Mouse (Mus musculus): ENCODE measurements at regions not wholly inside any gene's neighbourhood (a gene's known extent, or its start where the extent isn't known, plus 50 kb on each side); places are given as distances from the start of the nearest gene placed in this dataset.

- ATAC-seq (replicated peaks; ENCODE audit: low FRiP score) (no peak), DNase-seq (ENCODE audit: low spot score) (no peak)
- no peak overlapping the region for H3K27ac ChIP-seq (ENCODE audit: low read depth, low read length)
- WGBS: 86% methylated on average over 3 of the region's 3 CpGs
- no peaks in the 10 kb centered on the region for H3K36me3 ChIP-seq (ENCODE audit: control insufficient read depth, insufficient read depth, low read length)
- no peaks in the 10 kb centered on the region for H3K9me3 ChIP-seq (ENCODE audit: control insufficient read depth, low read length)
- no peaks in the 10 kb centered on the region for H3K27me3 ChIP-seq (ENCODE audit: control insufficient read depth, insufficient read depth, low read length)
- no peak overlapping the region for H3K9ac ChIP-seq (ENCODE audit: low read length)
- H3K4me1 ChIP-seq (replicated peaks; ENCODE audit: control insufficient read depth, insufficient read depth, low read length): no peaks in the 10 kb centered on the region
- no peak overlapping the region for H3K4me2 ChIP-seq (ENCODE audit: low read depth, low read length, severe bottlenecking)
- no peak overlapping the region for H3K4me3 ChIP-seq (ENCODE audit: low read depth, low read length)
Measured at GRCm38 (mm10) chr14:36612860-36613259, 355.7 kb downstream of the Ccser2 start.

- ATAC-seq (replicated peaks; ENCODE audit: low FRiP score) (no peak), DNase-seq (ENCODE audit: low spot score) (no peak)
- WGBS: 51% methylated on average over 4 of the region's 4 CpGs
- no peaks in the 10 kb centered on the region for H3K27me3 ChIP-seq (ENCODE audit: control insufficient read depth, insufficient read depth, low read length)
- no peak overlapping the region for H3K27ac ChIP-seq (ENCODE audit: low read depth, low read length)
- no peak overlapping the region for H3K4me2 ChIP-seq (ENCODE audit: low read depth, low read length, severe bottlenecking)
- H3K4me1 ChIP-seq (replicated peaks; ENCODE audit: control insufficient read depth, insufficient read depth, low read length): no peaks in the 10 kb centered on the region
- no peak overlapping the region for H3K4me3 ChIP-seq (ENCODE audit: low read depth, low read length)
- H3K9me3 ChIP-seq (ENCODE audit: control insufficient read depth, low read length): no peaks in the 10 kb centered on the region
- no peaks in the 10 kb centered on the region for H3K36me3 ChIP-seq (ENCODE audit: control insufficient read depth, insufficient read depth, low read length)
- no peak overlapping the region for H3K9ac ChIP-seq (ENCODE audit: low read length)
Measured at GRCm38 (mm10) chr14:36584065-36584635, 384.4 kb downstream of the Ccser2 start.

DNA sequence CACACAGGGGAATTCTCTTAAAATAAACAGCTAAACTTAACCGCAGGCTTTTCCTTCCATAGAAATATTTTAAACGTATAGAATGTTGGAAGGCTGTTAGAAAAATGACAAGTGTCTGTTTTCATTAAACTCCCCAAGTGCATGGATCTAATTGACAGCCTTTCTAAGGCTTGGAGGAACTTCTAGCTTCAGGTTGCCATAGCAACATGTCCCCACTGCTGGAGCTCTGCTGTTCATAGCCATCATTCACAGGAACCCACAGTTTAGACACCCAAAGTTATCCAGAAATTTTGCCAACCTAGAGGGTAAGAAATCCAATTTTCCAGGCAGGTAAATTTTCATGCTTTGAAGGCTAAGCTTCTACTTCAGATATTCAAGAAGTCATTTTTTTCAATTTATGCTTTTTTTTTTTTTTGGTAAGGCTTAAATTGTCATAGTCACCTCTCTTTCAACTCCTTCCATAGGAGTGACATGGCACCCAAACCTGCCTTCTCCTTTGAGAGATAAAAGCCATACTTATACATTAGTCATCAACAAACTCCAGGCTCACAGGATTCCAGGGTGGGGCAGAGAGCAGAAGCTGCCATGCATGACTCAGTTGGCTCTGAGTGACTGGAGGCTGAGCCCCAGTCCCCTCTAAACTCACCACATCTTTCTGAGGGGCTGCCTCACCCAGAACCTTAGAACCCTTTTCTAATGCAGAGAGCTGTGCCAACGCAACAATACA, 385.1 kb downstream of the Ccser2 start:
- Histone ChIP-seq H3K4me3 (ENCODE audit: low read depth, low read length) (no peak overlapping the region), H3K4me2 (ENCODE audit: low read depth, low read length, severe bottlenecking) (no peak overlapping the region), H3K9ac (ENCODE audit: low read length) (no peak overlapping the region), H3K4me1 (replicated peaks; ENCODE audit: control insufficient read depth, insufficient read depth, low read length) (no peaks in the 10 kb centered on the region), H3K27me3 (ENCODE audit: control insufficient read depth, insufficient read depth, low read length) (no peaks in the 10 kb centered on the region), H3K36me3 (ENCODE audit: control insufficient read depth, insufficient read depth, low read length) (no peaks in the 10 kb centered on the region), H3K9me3 (ENCODE audit: control insufficient read depth, low read length) (no peaks in the 10 kb centered on the region), H3K27ac (ENCODE audit: low read depth, low read length) (no peak overlapping the region)
- 83% methylated on average over 3 of the region's 3 CpGs for WGBS
- ATAC-seq (replicated peaks; ENCODE audit: low FRiP score) (no peak), DNase-seq (ENCODE audit: low spot score) (no peak)

DNA sequence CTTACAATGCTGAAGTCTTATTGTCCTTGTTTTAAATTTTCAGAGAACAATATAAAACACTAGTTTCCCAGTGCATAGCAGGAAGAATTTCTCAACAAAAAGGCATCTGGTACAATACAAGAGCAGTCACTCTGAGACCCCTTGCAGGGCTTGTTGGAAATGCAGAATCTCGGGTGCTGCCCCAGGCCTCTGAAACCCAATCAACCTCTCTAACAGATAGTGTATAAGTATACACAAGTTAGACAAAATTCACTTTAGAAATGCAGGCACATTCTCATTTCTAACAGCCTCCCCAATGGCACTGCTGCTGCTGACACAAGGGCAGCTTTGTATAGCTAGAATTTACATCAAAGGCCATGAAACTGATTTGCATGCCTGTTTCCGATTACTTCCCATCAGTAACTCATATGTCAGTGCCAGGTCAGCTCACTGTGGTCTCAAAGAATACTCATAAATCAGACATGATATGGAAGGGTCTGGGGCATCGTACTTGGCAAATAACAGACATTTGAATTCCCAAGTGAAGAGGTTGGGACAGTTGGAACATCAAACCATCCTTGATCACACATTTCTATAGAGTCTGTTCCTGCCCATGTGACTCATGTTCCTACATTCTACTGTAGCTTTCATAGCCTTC, 405.2 kb downstream of the Ccser2 start:
- DNase-seq (ENCODE audit: low spot score): no peak
- WGBS: 73% methylated on average over 3 of the region's 3 CpGs
- H3K9me3 ChIP-seq (ENCODE audit: control insufficient read depth, low read length): no peaks in the 10 kb centered on the region

GRCm38 (mm10) chr14:36537402-36537801, 431.2 kb downstream of the Ccser2 start:
- H3K4me3 ChIP-seq (ENCODE audit: low read depth, low read length): no peak overlapping the region
- DNase-seq (ENCODE audit: low spot score): no peak
- no peaks in the 10 kb centered on the region for H3K4me1 ChIP-seq (replicated peaks; ENCODE audit: control insufficient read depth, insufficient read depth, low read length)
- no peak overlapping the region for H3K27ac ChIP-seq (ENCODE audit: low read depth, low read length)
- H3K4me2 ChIP-seq (ENCODE audit: low read depth, low read length, severe bottlenecking): no peak overlapping the region
- H3K9me3 ChIP-seq (ENCODE audit: control insufficient read depth, low read length): no peaks in the 10 kb centered on the region
- ATAC-seq (replicated peaks; ENCODE audit: low FRiP score): no peak
- H3K27me3 ChIP-seq (ENCODE audit: control insufficient read depth, insufficient read depth, low read length): no peaks in the 10 kb centered on the region
- no peak overlapping the region for H3K9ac ChIP-seq (ENCODE audit: low read length)
- H3K36me3 ChIP-seq (ENCODE audit: control insufficient read depth, insufficient read depth, low read length): no peaks in the 10 kb centered on the region
- 88% methylated on average over 5 of the region's 5 CpGs for WGBS

More for the DNA sequence above, 405.2 kb downstream of the Ccser2 start:
- H3K27ac ChIP-seq (ENCODE audit: low read depth, low read length): no peak overlapping the region
- H3K4me2 ChIP-seq (ENCODE audit: low read depth, low read length, severe bottlenecking): no peak overlapping the region
- no peak for ATAC-seq (replicated peaks; ENCODE audit: low FRiP score)
- H3K27me3 ChIP-seq (ENCODE audit: control insufficient read depth, insufficient read depth, low read length): no peaks in the 10 kb centered on the region
- H3K9ac ChIP-seq (ENCODE audit: low read length): no peak overlapping the region
- H3K36me3 ChIP-seq (ENCODE audit: control insufficient read depth, insufficient read depth, low read length): no peaks in the 10 kb centered on the region
- H3K4me1 ChIP-seq (replicated peaks; ENCODE audit: control insufficient read depth, insufficient read depth, low read length): no peaks in the 10 kb centered on the region
- no peak overlapping the region for H3K4me3 ChIP-seq (ENCODE audit: low read depth, low read length)

DNA sequence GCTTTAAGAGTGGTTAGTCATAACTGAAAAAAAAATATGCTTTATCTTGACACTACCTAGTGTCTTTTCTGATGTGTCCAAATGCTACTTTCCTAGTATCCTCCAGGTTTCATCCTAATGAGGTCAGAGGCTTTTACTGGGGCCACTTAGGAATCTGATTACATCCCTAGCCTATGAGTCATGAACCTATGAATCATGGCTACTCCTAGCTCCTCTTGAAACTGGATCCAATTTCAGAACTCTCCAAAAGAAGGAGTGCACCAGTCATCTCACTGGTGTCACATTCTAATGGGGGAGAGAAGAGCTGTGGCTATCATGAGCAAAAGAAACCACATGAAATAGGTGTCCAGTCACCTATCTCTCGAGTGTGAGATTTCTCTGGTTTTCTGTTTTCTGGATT, 432.6 kb downstream of the 4930474N05Rik start:
- no peak overlapping the region for H3K4me2 ChIP-seq (ENCODE audit: low read depth, low read length, severe bottlenecking)
- no peak for ATAC-seq (replicated peaks; ENCODE audit: low FRiP score)
- H3K27me3 ChIP-seq (ENCODE audit: control insufficient read depth, insufficient read depth, low read length): no peaks in the 10 kb centered on the region
- no peak for DNase-seq (ENCODE audit: low spot score)
- no peaks in the 10 kb centered on the region for H3K4me1 ChIP-seq (replicated peaks; ENCODE audit: control insufficient read depth, insufficient read depth, low read length)
- H3K36me3 ChIP-seq (ENCODE audit: control insufficient read depth, insufficient read depth, low read length): no peaks in the 10 kb centered on the region
- WGBS: 82% methylated on average over 1 of the region's 1 CpGs
- H3K4me3 ChIP-seq (ENCODE audit: low read depth, low read length): no peak overlapping the region
- H3K9me3 ChIP-seq (ENCODE audit: control insufficient read depth, low read length): no peaks in the 10 kb centered on the region
- H3K9ac ChIP-seq (ENCODE audit: low read length): no peak overlapping the region
- no peak overlapping the region for H3K27ac ChIP-seq (ENCODE audit: low read depth, low read length)

GRCm38 (mm10) chr14:36525591-36526037, 430.9 kb downstream of the 4930474N05Rik start:
- Histone ChIP-seq H3K36me3 (ENCODE audit: control insufficient read depth, insufficient read depth, low read length) (no peaks in the 10 kb centered on the region), H3K4me1 (replicated peaks; ENCODE audit: control insufficient read depth, insufficient read depth, low read length) (no peaks in the 10 kb centered on the region), H3K27me3 (ENCODE audit: control insufficient read depth, insufficient read depth, low read length) (no peaks in the 10 kb centered on the region), H3K27ac (ENCODE audit: low read depth, low read length) (no peak overlapping the region), H3K9me3 (ENCODE audit: control insufficient read depth, low read length) (no peaks in the 10 kb centered on the region), H3K9ac (ENCODE audit: low read length) (no peak overlapping the region), H3K4me2 (ENCODE audit: low read depth, low read length, severe bottlenecking) (no peak overlapping the region), H3K4me3 (ENCODE audit: low read depth, low read length) (no peak overlapping the region)
- DNase-seq (ENCODE audit: low spot score) (no peak), ATAC-seq (replicated peaks; ENCODE audit: low FRiP score) (no peak)

- no peak overlapping the region for H3K27ac ChIP-seq (ENCODE audit: low read depth, low read length)
- H3K9me3 ChIP-seq (ENCODE audit: control insufficient read depth, low read length): no peaks in the 10 kb centered on the region
- H3K27me3 ChIP-seq (ENCODE audit: control insufficient read depth, insufficient read depth, low read length): no peaks in the 10 kb centered on the region
- no peaks in the 10 kb centered on the region for H3K36me3 ChIP-seq (ENCODE audit: control insufficient read depth, insufficient read depth, low read length)
- H3K4me1 ChIP-seq (replicated peaks; ENCODE audit: control insufficient read depth, insufficient read depth, low read length): no peaks in the 10 kb centered on the region
- H3K4me3 ChIP-seq (ENCODE audit: low read depth, low read length): no peak overlapping the region
- DNase-seq (ENCODE audit: low spot score) (no peak), ATAC-seq (replicated peaks; ENCODE audit: low FRiP score) (peak; percentile 69)
- no peak overlapping the region for H3K9ac ChIP-seq (ENCODE audit: low read length)
- H3K4me2 ChIP-seq (ENCODE audit: low read depth, low read length, severe bottlenecking): no peak overlapping the region
- WGBS: 66% methylated on average over 2 of the region's 2 CpGs
Measured at GRCm38 (mm10) chr14:36502076-36502994, 407.6 kb downstream of the 4930474N05Rik start.

Measured in forebrain, embryonic 11.5 days (tissue).